Mouse (Mus musculus) activated CD4-positive, CD25-positive, alpha-beta regulatory T cell, adult 4 months (primary cell): ENCODE data around the gene Wdr5. TPM values are rescaled to one million over a fixed set of nuclear protein-coding genes. Genes with fewer than 3 reads are reported as not detected.
"Not testable (repeated sequence)": the region's sequence is repeated elsewhere in the genome, so short reads cannot be mapped to it uniquely, and the experiment has no call there.

Experiments used
- ATAC-seq: one replicate; pipeline ENCODE4 v1.8.0; 2017
- polyA plus RNA-seq, 2 experiments: library from polyadenylated mRNA; unstranded; fragments of 100-300 nt; shearing (Covaris generic); gene quantifications; one replicate each; pipeline ENCODE4 v1.2.1; 2017

Gene Wdr5
- polyA plus RNA-seq, 2 experiments from 2014 or later, result 9.2 to 14.3 TPM

DNA sequence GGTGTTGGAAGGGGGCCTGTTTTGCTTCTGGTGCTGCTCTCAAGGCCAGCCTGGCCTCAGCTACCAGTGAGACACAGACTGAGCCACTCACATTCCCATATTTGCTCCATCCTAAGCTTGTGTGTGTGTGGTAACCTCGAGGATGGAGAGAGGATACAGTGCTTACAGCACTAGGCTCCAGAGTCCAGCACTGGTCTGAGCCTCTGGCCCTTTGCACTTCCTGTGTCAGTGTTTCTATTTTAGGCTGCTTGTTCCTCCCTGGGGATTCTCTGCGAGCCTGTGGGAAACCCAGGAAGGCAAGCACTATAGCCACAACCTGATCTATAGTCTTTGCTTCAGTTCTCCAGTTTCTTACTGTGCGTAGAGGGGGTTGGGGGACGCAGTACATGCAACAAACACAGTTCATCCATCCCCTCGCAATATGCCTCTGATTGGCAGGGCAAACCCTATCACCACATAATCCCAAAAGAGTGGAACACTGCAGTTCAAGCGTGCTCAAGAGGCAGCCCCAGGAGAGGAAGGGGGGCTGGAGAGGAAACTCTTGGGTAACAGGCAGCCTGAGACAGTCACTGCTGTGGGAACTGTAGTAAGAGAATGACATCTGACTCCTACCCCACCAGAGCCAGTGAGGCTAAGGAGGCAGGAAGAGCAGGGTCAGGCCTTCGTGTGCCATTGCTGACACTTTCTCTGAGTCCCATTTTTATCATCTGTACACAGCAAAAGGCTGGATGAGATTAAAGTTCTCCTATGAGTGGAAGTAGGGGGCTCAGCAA, 10.7 kb upstream of the Wdr5 start:
- ATAC-seq, result no peak

GRCm38 (mm10) chr2:27505539-27505938, 9.4 kb upstream of the Wdr5 start:
- no peak for ATAC-seq

GRCm38 (mm10) chr2:27506658-27507057, 8.3 kb upstream of the Wdr5 start:
- not testable (repeated sequence) for ATAC-seq

DNA sequence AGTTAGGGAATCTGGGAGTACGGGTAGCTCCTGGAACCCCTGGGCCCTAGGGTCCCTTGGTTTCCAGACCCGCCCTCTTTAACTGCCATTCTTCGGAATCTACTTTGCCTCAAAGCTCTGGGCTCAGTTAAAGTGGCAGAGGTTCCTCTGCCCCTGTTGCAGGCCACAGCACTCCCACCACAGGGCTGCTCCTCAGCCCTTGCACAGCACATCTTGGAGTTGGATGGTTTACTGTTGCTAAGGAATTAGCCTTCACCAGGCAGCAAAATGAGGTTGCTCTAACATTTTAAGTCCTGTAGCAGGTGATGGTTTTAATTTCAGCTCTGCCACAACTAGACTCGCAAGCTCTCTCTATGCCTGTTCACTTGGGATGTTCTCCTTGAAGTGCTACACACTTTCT, 7.4 kb upstream of the Wdr5 start, which contains the start of gene Brd3:
Gene Brd3 (minus strand): TSS at position 101 of the 400 bp plus-strand sequence.
- no peak for ATAC-seq

DNA sequence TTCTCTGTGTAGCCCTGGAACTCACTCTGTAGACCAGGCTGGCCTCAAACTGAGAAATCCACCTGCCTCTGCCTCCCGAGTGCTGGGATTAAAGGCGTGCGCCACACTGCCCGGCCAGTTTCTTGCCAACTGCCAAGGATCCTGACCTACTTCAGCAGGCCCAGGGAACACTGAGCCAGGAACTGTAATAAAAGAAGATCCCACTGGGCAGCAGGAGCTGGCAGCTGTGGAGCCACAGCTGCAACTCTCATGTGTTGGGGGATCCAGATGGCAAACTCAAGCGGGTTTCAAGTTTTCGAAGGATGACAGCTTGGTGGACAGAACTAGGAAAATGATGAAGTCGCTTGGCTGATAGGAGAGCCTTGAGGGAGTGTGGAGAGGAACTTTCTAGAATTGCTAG, 4.3 kb upstream of the Wdr5 start:
- ATAC-seq, result no peak

GRCm38 (mm10) chr2:27512909-27513308, 2.0 kb upstream of the Wdr5 start:
- ATAC-seq, result no peak

DNA sequence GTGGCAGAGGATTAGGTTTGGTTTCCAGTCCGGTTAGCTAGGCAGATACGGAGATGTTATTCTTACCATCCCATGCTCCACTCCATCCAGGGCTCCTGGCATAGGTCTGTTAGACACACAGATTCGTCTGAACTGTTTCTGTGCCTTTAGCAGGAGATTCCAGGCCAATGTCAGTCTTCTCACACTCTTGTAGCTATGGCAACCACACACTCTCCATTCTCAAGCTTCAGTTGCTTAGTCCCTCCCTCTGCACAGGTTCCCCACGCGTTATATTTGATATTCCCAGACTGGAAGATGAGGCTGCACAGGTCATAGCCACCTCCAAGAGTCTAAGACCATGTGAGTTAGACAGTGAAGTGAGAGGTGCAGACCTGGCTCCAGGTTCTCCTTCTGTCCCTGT, 1.1 kb upstream of the Wdr5 start:
- no peak for ATAC-seq

DNA sequence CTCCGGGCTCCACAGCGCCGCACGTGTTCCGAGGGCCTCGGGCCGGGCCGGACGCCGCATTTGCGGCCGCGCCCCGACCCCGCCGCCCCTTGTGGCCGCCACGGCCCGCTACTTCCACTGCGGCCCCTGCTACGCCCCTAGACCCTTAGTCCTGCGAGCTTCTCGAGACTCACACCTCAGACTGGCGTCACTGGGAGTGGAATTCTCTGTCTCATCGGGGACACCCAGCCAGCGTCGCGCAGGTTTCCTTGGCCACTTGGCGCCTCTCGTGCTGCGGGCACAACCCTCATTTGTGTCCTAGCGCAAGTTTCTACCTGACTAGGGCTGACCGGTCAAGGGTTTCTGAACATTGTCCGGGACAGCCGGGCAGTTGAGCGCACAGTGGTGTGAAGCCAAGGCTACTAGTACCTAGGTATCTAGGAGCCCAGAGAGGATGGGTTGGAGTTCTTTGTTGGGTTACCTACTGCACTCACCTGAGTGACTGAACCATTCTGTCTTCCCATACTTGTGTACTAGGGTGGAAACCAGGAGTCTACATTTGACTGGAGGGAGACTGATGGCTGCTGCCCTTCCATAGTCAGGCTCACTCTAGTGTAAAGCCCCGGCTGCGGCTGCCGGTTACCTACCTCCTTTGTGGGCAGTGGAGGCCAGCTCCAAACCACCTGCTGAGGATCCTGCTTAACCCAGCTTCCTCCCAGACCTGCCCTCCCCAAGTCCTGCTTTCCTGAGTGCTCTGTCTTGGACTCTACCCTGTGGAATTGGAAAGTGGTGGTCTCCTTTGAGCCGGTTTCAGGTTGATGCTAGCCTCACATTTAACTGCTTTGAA, 597 bp downstream of the Wdr5 start:
- ATAC-seq, result no peak

- no peak for ATAC-seq
These were observed 1.3 kb downstream of the Wdr5 start for GRCm38 (mm10) chr2:27516289-27516688.

GRCm38 (mm10) chr2:27518283-27518682, 3.3 kb downstream of the Wdr5 start:
- ATAC-seq, result no peak

- not testable (repeated sequence) for ATAC-seq
These were observed 23.7 kb downstream of the Wdr5 start for GRCm38 (mm10) chr2:27538455-27539330.

DNA sequence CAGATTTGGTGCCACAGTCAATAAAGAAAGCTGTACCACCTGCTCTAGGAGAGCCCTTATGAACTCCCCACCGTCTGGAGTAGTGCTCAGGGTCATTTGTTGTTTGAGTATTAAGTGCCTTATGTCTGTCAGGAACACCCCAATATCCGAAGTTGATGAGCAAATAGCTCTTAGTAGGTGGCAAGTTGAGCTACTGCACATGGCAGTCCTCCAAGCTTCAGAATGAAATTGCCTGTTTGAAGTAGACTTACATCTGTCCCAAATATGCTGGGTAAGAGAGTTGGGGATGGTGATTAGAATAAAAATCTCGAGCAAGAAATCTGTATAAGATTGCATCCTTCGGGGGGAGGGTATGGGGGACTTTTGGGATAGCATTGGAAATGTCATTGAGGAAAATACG, 24.4 kb downstream of the Wdr5 start:
- no peak for ATAC-seq

- ATAC-seq, result peak; percentile 93
These were observed 25.0 kb downstream of the Wdr5 start for GRCm38 (mm10) chr2:27539772-27540514.

DNA sequence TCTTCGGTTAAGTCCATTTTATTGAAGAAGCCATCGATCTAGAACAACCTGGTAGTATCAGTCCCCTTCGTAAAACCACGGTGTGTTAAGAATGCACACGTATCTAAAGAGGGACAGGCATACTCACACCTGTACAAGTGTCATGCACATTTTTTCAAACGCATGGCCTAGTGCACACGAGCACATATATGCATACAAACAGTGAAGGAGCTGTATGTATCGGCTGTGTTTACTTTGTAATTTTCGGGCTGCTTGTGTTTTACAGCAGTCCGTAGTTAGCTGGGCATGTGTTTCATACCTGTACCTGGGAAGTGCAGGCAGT, 25.5 kb downstream of the Wdr5 start:
- peak; percentile 9 for ATAC-seq

DNA sequence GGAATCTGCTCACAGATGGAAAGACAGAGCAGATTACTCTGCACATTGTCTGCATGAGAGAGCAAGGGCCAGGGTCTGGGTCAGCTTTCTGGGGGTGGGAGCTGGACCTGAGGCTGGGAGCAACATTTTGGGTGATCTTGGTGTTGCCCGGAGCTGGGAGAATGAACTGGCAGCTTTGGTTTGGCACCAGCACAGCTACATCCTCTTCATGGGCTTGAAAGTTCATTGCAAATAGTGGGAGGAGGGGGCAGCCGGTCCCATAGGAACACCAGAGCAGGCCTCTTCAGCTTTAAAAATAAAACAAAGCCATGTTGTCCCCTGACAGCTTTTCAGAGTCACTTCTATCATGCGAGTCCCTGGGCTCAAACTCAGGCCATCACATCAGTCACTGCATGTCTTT, 26.3 kb downstream of the Wdr5 start:
- no peak for ATAC-seq

GRCm38 (mm10) chr2:27544613-27545012, 29.7 kb downstream of the Wdr5 start:
- no peak for ATAC-seq

- not testable (repeated sequence) for ATAC-seq
These were observed 30.6 kb downstream of the Wdr5 start for GRCm38 (mm10) chr2:27545517-27545916.

GRCm38 (mm10) chr2:27546041-27546440, 31.1 kb downstream of the Wdr5 start:
- ATAC-seq, result not testable (repeated sequence)

DNA sequence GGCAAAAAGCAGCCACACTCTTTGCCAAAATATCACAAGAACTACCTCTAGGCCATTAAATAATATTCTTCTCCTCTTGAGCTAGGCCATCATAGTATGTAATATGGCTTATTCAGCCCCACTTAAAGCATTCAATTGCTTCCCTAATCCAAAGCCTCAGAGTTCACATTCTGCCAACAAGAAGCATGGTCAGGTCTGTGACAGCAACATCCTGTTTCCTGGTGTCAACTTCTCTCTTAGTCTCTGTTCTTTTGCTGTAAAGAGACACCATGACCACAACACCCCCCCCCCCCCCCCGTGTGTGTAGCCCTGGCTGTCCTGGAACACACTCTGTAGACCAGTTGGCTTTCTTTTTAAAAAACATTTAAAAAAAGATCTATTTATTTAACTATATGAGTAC, 32.4 kb downstream of the Wdr5 start:
- ATAC-seq, result no peak

DNA sequence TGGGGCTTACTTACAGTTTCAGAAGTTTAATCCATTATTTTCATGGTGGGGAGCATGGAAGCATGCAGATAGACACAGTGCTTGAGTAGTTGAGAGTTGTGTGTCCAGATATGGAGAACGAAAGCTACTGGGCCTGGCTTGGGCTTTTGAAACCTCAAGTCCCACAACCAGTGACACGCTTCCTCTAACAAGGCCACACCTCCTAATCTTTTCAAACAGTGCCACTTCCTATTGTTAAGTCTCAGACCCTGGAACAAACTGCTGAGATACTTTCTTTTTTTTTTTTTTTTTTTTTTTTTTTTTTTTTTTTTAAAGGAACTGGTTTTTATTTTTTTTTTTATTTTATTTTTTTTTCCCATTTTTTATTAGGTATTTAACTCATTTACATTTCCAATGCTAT, 33.0 kb downstream of the Wdr5 start:
- ATAC-seq, result no peak

GRCm38 (mm10) chr2:27548664-27549369, 33.9 kb downstream of the Wdr5 start:
- no peak for ATAC-seq
